Mouse (Mus musculus) MEL (cell line): Measurements from ENCODE around the gene Pgam5.

Source experiments
- SIN3A ChIP-seq: IDR thresholded peaks from 2 replicates; pipeline ENCODE4 v1.6.1; 2012; ENCODE audit warnings: low read length, improper control_type of control experiment, inconsistent platforms
- SMC3 ChIP-seq: IDR thresholded peaks from 2 replicates; pipeline ENCODE4 v1.6.1; 2011; ENCODE audit warnings: low read depth, low read length, improper control_type of control experiment
- ZNF384 ChIP-seq: IDR thresholded peaks from 2 replicates; pipeline ENCODE4 v1.6.1; 2012; ENCODE audit warnings: low read depth, mild to moderate bottlenecking, inconsistent platforms, low read length, improper control_type of control experiment

GRCm38 (mm10) chr5:110211312-110211711 is 58.4 kb downstream of the Pgam5 start:
- TF ChIP-seq SMC3, result no peak
- no peak for TF ChIP-seq ZNF384
- no peak for TF ChIP-seq SIN3A
